Mouse (Mus musculus) liver, embryonic 14.5 days (tissue): ENCODE results near the gene Limk1. TPM values are rescaled to one million over a fixed set of nuclear protein-coding genes. Genes with fewer than 3 reads are reported as not detected.

Source experiments
- ATAC-seq: fragments of 200-750 bp; cut with Nextera tagmentation; 2 replicates; pipeline ENCODE4 v1.8.0; 2017; ENCODE audit warnings: moderate number of reproducible peaks, mild to moderate bottlenecking, moderate library complexity; ENCODE audit not compliant: insufficient read depth
- DNase-seq, 3 experiments: peaks; one replicate each; pipeline ENCODE4 v3.0.0-alpha.2; 2012 to 2013; ENCODE audit warnings: low read depth in 3 of 3, low spot score in 3 of 3
- H3K27ac ChIP-seq: fragments of 300-500 bp; sonication (generic); 2 replicates; pipeline ENCODE4 v1.5.1; 2014; ENCODE audit warnings: moderate library complexity, mild to moderate bottlenecking, control low read depth, inconsistent platforms
- H3K27me3 ChIP-seq: fragments of 300-500 bp; sonication (generic); 2 replicates; pipeline ENCODE4 v1.6.1; 2014; ENCODE audit warnings: mild to moderate bottlenecking, low read length, moderate library complexity; ENCODE audit not compliant: control insufficient read depth, insufficient read depth
- H3K36me3 ChIP-seq: fragments of 300-500 bp; sonication (generic); replicated peaks from 2 replicates; pipeline ENCODE4 v1.6.1; 2014; ENCODE audit warnings: low read depth; ENCODE audit not compliant: control insufficient read depth, insufficient read depth
- H3K4me1 ChIP-seq, 2 experiments: fragments of 200-500 bp in 1 of 2; fragments of 300-500 bp in 1 of 2; sonication (generic) in 1 of 2; replicated peaks; 2 replicates each; pipeline ENCODE4 v1.6.1; 2012 to 2014; ENCODE audit warnings: antibody characterized with exemption in 1 of 2, inconsistent platforms in 1 of 2, low read length in 1 of 2; ENCODE audit not compliant: control insufficient read depth in 2 of 2, insufficient read depth in 2 of 2
- H3K4me2 ChIP-seq: fragments of 300-500 bp; sonication (generic); 2 replicates; pipeline ENCODE4 v1.6.1; 2014; ENCODE audit warnings: low read depth, mild to moderate bottlenecking, control low read depth, moderate library complexity
- H3K4me3 ChIP-seq, 2 experiments: fragments of 200-500 bp in 1 of 2; fragments of 300-500 bp in 1 of 2; sonication (generic) in 1 of 2; 2 replicates each; pipeline ENCODE4 v1.5.1; 2012 to 2014; ENCODE audit warnings: low read depth in 2 of 2, low read length in 2 of 2, mild to moderate bottlenecking in 2 of 2, control low read depth in 1 of 2, inconsistent platforms in 1 of 2, moderate library complexity in 1 of 2; ENCODE audit not compliant: insufficient read depth in 1 of 2
- H3K9ac ChIP-seq: fragments of 300-500 bp; sonication (generic); replicated peaks from 2 replicates; pipeline ENCODE4 v1.6.1; 2014; ENCODE audit warnings: mild to moderate bottlenecking, control low read depth, moderate library complexity
- H3K9me3 ChIP-seq: fragments of 300-500 bp; sonication (generic); 2 replicates; pipeline ENCODE4 v1.6.1; 2016; ENCODE audit warnings: low read length, mixed read lengths; ENCODE audit not compliant: control insufficient read depth
- CTCF ChIP-seq: IDR thresholded peaks from 2 replicates; pipeline ENCODE4 v1.5.1; 2016; ENCODE audit warnings: antibody characterized with exemption, low read depth, control low read depth
- EP300 ChIP-seq: IDR thresholded peaks from 2 replicates; pipeline ENCODE4 v1.6.1; 2016; ENCODE audit warnings: antibody characterized with exemption, low read depth
- whole genome bisulfite sequencing: fragments of 180-500 bp; shearing (Covaris S2); extraction: QIAGEN DNeasy Blood & Tissue Kit; methylation state at CpG from one replicate; pipeline ENCODE4 v1.1.7; 2014; ENCODE audit not compliant: insufficient replicate concordance; 5-methylcytosine and 5-hydroxymethylcytosine counted together
- polyA plus RNA-seq, 2 experiments: library from polyadenylated mRNA; depleted of rRNA in 1 of 2; stranded (reverse) in 1 of 2; unstranded in 1 of 2; fragments of >200 nt; fragmentation: Nextera tagmentation in 1 of 2; extraction: Ambion mirVana in 1 of 2; gene quantifications; 2 replicates each; pipeline versions ENCODE4 v1.2.1 to v1.2.3; 2012 to 2014

The Limk1 gene
- polyA plus RNA-seq, 2 experiments = 0.89 to 2.2 TPM

GRCm38 (mm10) chr5:134728535-134728934 lies 40.1 kb upstream of the Limk1 start:
- no peaks in the 10 kb centered on the region for H3K4me1 ChIP-seq
- no peaks in the 10 kb centered on the region for H3K27me3 ChIP-seq
- DNase-seq (no peak), ATAC-seq (no peak)
- no peak overlapping the region for H3K27ac ChIP-seq
- H3K36me3 ChIP-seq = no peaks in the 10 kb centered on the region
- TF ChIP-seq EP300 (no peak), CTCF (no peak)
- 62% methylated on average over 3 of the region's 3 CpGs for WGBS
- H3K9me3 ChIP-seq = no peaks in the 10 kb centered on the region
- H3K9ac ChIP-seq = no peak overlapping the region
- no peak overlapping the region for H3K4me3 ChIP-seq
- no peak overlapping the region for H3K4me2 ChIP-seq

- TF ChIP-seq EP300 (no peak), CTCF (no peak)
- ATAC-seq (no peak), DNase-seq (no peak)
- Histone ChIP-seq H3K27ac (no peak overlapping the region), H3K4me2 (no peak overlapping the region), H3K4me3 (no peak overlapping the region), H3K4me1 (no peaks in the 10 kb centered on the region), H3K36me3 (no peaks in the 10 kb centered on the region), H3K27me3 (no peaks in the 10 kb centered on the region), H3K9me3 (no peaks in the 10 kb centered on the region), H3K9ac (no peak overlapping the region)
- WGBS = 42% methylated on average over 8 of the region's 8 CpGs
Observed at GRCm38 (mm10) chr5:134727001-134727639, 38.7 kb upstream of the Limk1 start.

GRCm38 (mm10) chr5:134725299-134725698 lies 36.9 kb upstream of the Limk1 start:
- no peaks in the 10 kb centered on the region for H3K9me3 ChIP-seq
- H3K4me1 ChIP-seq = no peaks in the 10 kb centered on the region
- DNase-seq (no peak), ATAC-seq (no peak)
- H3K36me3 ChIP-seq = no peaks in the 10 kb centered on the region
- 48% methylated on average over 4 of the region's 4 CpGs for WGBS
- no peaks in the 10 kb centered on the region for H3K27me3 ChIP-seq
- no peak overlapping the region for H3K4me3 ChIP-seq
- no peak overlapping the region for H3K9ac ChIP-seq
- H3K27ac ChIP-seq = no peak overlapping the region
- TF ChIP-seq CTCF (no peak), EP300 (no peak)
- H3K4me2 ChIP-seq = no peak overlapping the region

- ATAC-seq = no peak
- Histone ChIP-seq H3K27me3 (no peaks in the 10 kb centered on the region), H3K4me3 (no peak overlapping the region), H3K9me3 (no peaks in the 10 kb centered on the region), H3K9ac (no peak overlapping the region), H3K36me3 (no peaks in the 10 kb centered on the region), H3K4me1 (no peaks in the 10 kb centered on the region), H3K4me2 (no peak overlapping the region), H3K27ac (no peak overlapping the region)
- 42% methylated on average over 4 of the region's 4 CpGs for WGBS
- TF ChIP-seq EP300 = no peak
- no peak for TF ChIP-seq CTCF
- no peak for DNase-seq
Observed at GRCm38 (mm10) chr5:134720058-134720457, 31.7 kb upstream of the Limk1 start.

- TF ChIP-seq CTCF (no peak), EP300 (no peak)
- 46% methylated on average over 7 of the region's 7 CpGs for WGBS
- H3K4me2 ChIP-seq = no peak overlapping the region
Observed at GRCm38 (mm10) chr5:134711076-134711475, 22.7 kb upstream of the Limk1 start.

More at GRCm38 (mm10) chr5:134711076-134711475, 22.7 kb upstream of the Limk1 start:
- H3K4me1 ChIP-seq = no peaks in the 10 kb centered on the region
- DNase-seq = no peak
- H3K36me3 ChIP-seq = no peaks in the 10 kb centered on the region
- H3K4me3 ChIP-seq = no peak overlapping the region
- H3K27ac ChIP-seq = no peak overlapping the region
- ATAC-seq = no peak
- H3K9ac ChIP-seq = no peak overlapping the region
- H3K9me3 ChIP-seq = no peaks in the 10 kb centered on the region
- H3K27me3 ChIP-seq = no peaks in the 10 kb centered on the region
